ENCODE assay signal across 7 mouse cellular contexts in the genomic region with DNA sequence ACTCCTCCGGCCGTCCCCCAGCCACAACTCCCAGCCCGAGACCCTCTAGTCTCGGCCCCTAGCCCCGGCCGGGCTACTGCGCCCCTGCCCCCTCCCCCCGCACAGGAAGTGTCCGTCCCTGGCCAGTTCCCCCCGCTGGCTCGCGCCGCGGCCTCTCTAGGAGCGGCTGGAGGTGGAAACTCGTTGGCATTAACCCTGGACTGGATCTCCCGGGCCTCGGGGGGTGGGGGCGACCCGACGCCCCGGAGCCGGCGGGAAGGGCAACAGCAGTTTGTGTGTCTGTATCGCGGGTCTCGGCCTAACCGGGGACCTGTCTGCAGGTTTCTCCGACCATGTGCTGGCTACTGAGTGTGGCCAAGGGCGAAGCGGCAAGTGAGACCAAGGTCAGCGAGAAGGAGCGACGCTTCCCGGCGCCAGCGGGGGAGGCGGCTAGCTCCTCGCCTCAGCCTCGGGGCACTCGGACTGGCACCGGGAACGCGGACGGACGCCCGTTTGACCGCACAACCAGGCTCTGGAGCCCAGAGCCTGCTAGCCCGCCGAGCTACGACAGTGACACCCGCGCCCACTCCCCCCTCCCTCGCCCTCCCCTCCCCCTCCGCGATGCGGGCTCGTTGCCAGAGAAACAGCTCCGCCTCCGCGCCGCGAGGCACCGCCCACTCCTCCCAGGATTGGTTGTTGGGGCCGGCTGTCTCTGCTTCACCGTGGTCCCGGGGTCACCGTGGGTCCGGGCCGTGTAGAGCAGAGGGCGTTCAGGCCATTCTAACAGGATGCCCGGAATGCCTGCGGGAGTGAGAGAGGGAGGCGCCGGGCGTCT. TPM values are rescaled to one million over a fixed set of nuclear protein-coding genes. Genes with fewer than 3 reads are reported as not detected.
DNase-seq lines count a peak whose midpoint lies in the region; ATAC-seq lines count a peak whose summit lies in the region.

A gene (minus strand): TSS at position 78 of the 814 bp plus-strand sequence.

- H3K4me3 ChIP-seq in embryonic facial prominence, embryonic 10.5 days, result peak within 1 kb of the TSS; percentile 94
- H3K4me3 ChIP-seq in limb, embryonic 10.5 days, result peak within 1 kb of the TSS; percentile 92
- H3K4me3 ChIP-seq in midbrain, embryonic 13.5 days (replicated peaks), result peak within 1 kb of the TSS; percentile 88

- H3K9me3 ChIP-seq in embryonic facial prominence, embryonic 10.5 days, result no peaks in the 10 kb centered on the region
- H3K9me3 ChIP-seq in limb, embryonic 10.5 days (replicated peaks), result no peaks in the 10 kb centered on the region
- H3K9me3 ChIP-seq in midbrain, embryonic 13.5 days, result no peaks in the 10 kb centered on the region

- peaks cover 37% of the 10 kb centered on the region for H3K36me3 ChIP-seq in embryonic facial prominence, embryonic 10.5 days (replicated peaks)
- peaks cover 36% of the 10 kb centered on the region for H3K36me3 ChIP-seq in limb, embryonic 10.5 days
- H3K36me3 ChIP-seq in midbrain, embryonic 13.5 days, result peaks cover 29% of the 10 kb centered on the region

- WGBS in embryonic facial prominence, embryonic 10.5 days, result under 1% methylated on average over 76 of the region's 76 CpGs
- under 1% methylated on average over 76 of the region's 76 CpGs for WGBS in limb, embryonic 10.5 days
- WGBS in midbrain, embryonic 13.5 days, result 0% methylated on average over 50 of the region's 76 CpGs

- ATAC-seq in granulocyte monocyte progenitor cell, adult 5-6 weeks (replicated peaks; ENCODE audit: poor library complexity, severe bottlenecking), result peak; percentile 85
- ATAC-seq in midbrain, embryonic 13.5 days, result peak; percentile 93

- peak within 1 kb of the TSS; percentile 98 for H3K27ac ChIP-seq in embryonic facial prominence, embryonic 10.5 days (replicated peaks)
- peak within 1 kb of the TSS; percentile 98 for H3K27ac ChIP-seq in limb, embryonic 10.5 days
- H3K27ac ChIP-seq in midbrain, embryonic 13.5 days, result peak within 1 kb of the TSS; percentile 95

- H3K27me3 ChIP-seq in embryonic facial prominence, embryonic 10.5 days (replicated peaks; ENCODE audit: low read depth, poor library complexity, severe bottlenecking), result no peaks in the 10 kb centered on the region
- no peaks in the 10 kb centered on the region for H3K27me3 ChIP-seq in limb, embryonic 10.5 days (ENCODE audit: low read depth, poor library complexity, severe bottlenecking)
- H3K27me3 ChIP-seq in midbrain, embryonic 13.5 days, result no peaks in the 10 kb centered on the region

- peak within 1 kb of the TSS; percentile 90 for H3K4me2 ChIP-seq in midbrain, embryonic 13.5 days (replicated peaks)

- H3K9ac ChIP-seq in midbrain, embryonic 13.5 days (replicated peaks), result peak within 1 kb of the TSS; percentile 96

- DNase-seq in adrenal gland, postnatal 10 days, result peak; percentile 97
- peak; percentile 97 for DNase-seq in embryonic facial prominence, embryonic 10.5 days (ENCODE audit: low spot score)
- peak; percentile 95 for DNase-seq in kidney, adult 11 months
- peak; percentile 96 for DNase-seq in limb, embryonic 10.5 days (ENCODE audit: low spot score)
- DNase-seq in spleen, adult 12 weeks (ENCODE audit: low spot score), result peak; percentile 80

- peaks cover 41% of the 10 kb centered on the region for H3K4me1 ChIP-seq in embryonic facial prominence, embryonic 10.5 days
- peaks cover 38% of the 10 kb centered on the region for H3K4me1 ChIP-seq in limb, embryonic 10.5 days
- H3K4me1 ChIP-seq in midbrain, embryonic 13.5 days (replicated peaks), result peaks cover 20% of the 10 kb centered on the region

RNA-seq across cellular contexts. Expression of the gene that starts here (rescaled TPM):
- total RNA-seq in adrenal gland, postnatal 10 days (2021), result 10 to 100 TPM; 31.7 to 38.2 TPM
- 19.7 and 20.9 TPM in 2 replicates for polyA plus RNA-seq in embryonic facial prominence, embryonic 10.5 days (2016; fragmentation: Nextera tagmentation; extraction: Ambion mirVana)
- total RNA-seq in granulocyte monocyte progenitor cell, adult 5-6 weeks (2014; fragmentation: Nextera tagmentation), result 3.7 and 9.6 TPM in 2 replicates
- 5.5 and 6.2 TPM in 2 replicates for total RNA-seq in granulocyte monocyte progenitor cell, adult 5-6 weeks (2017)
- 23.1 and 23.8 TPM in 2 replicates for polyA plus RNA-seq in limb, embryonic 10.5 days (2016; fragmentation: Nextera tagmentation; extraction: Ambion mirVana)
- polyA plus RNA-seq in midbrain, embryonic 13.5 days (2015; fragmentation: Nextera tagmentation; extraction: Ambion mirVana), result 15.6 and 20.1 TPM in 2 replicates

Comparison
In these comparisons a context has a peak if more than half of its experiments do, and no peak if none do; other contexts are left out.
1. Peak in every context shown above with its lines: DNase-seq, ATAC-seq, H3K4me3 ChIP-seq and H3K27ac ChIP-seq.